Mouse (Mus musculus) heart, embryonic 10.5 days (tissue): ENCODE measurements around the gene Sult1b1. TPM values are rescaled to one million over a fixed set of nuclear protein-coding genes. Genes with fewer than 3 reads are reported as not detected.
"Not testable (repeated sequence)": the region's sequence is repeated elsewhere in the genome, so short reads cannot be mapped to it uniquely, and the experiment has no call there.

Experiments
- DNase-seq: peaks from one replicate; pipeline ENCODE4 v3.0.0-alpha.2; 2017; ENCODE audit warnings: low spot score
- H3K27ac ChIP-seq: fragments of 300-500 bp; sonication (generic); 2 replicates; pipeline ENCODE4 v1.5.1; 2016; ENCODE audit warnings: mild to moderate bottlenecking
- H3K27me3 ChIP-seq: fragments of 300-500 bp; sonication (generic); 2 replicates; pipeline ENCODE4 v1.6.1; 2016; ENCODE audit warnings: mild to moderate bottlenecking; ENCODE audit not compliant: poor library complexity, insufficient read depth, severe bottlenecking
- H3K36me3 ChIP-seq: fragments of 300-500 bp; sonication (generic); 2 replicates; pipeline ENCODE4 v1.6.1; 2016; ENCODE audit warnings: mild to moderate bottlenecking, moderate library complexity
- H3K4me1 ChIP-seq: fragments of 300-500 bp; sonication (generic); 2 replicates; pipeline ENCODE4 v1.6.1; 2016; ENCODE audit warnings: mild to moderate bottlenecking
- H3K4me3 ChIP-seq: fragments of 300-500 bp; sonication (generic); 2 replicates; pipeline ENCODE4 v1.5.1; 2016; ENCODE audit warnings: mild to moderate bottlenecking, moderate library complexity
- H3K9me3 ChIP-seq: fragments of 300-500 bp; sonication (generic); 2 replicates; pipeline ENCODE4 v1.6.1; 2016; ENCODE audit warnings: mild to moderate bottlenecking, moderate library complexity
- WGBS: fragments of 180-500 bp; shearing (Covaris S2); methylation state at CpG from one replicate; pipeline ENCODE4 v1.1.7; 2016; 5-methylcytosine and 5-hydroxymethylcytosine counted together
- polyA plus RNA-seq: library from polyadenylated mRNA; unstranded; fragments of >200 nt; fragmentation: Nextera tagmentation; extraction: Ambion mirVana; gene quantifications from 2 replicates; pipeline ENCODE4 v1.2.1, GENCODE M21; 2016

The Sult1b1 gene
- polyA plus RNA-seq, 1 experiment from 2014 or later: 0.18 TPM

DNA sequence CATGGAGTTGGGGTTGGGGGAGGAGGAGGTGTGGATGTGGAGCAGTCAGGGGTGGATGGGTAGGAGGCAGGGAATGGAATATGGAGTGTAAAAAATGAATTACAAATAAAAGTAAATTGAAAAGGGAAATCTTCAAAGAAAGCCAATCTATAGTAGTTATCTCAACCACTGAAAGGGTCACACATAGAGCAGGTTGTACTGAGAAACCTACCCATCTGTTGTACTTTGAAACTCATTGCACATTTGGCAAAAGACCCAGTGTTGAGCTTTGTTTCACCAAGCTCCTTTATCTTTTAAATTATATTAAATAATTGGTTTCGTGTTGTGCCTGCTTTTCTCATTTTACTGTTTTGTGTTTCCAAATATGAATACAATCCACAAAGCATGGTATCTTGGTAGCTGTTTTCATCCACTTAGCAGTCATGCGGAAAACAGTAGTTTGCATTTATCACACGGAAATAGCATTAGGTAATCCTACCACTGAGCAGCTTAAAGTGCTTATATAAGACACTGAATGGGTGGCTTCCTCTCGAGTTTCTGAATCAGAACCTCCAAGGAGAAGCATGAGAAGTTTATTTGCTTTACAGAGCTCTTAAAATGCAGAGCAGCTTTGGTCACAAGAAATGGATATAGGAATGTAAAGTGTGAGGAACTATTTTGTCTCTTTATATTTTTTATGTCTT lies 32.1 kb downstream of the Sult1b1 start:
- no peaks in the 10 kb centered on the region for H3K9me3 ChIP-seq
- no peak overlapping the region for H3K4me3 ChIP-seq
- DNase-seq: no peak
- no peaks in the 10 kb centered on the region for H3K36me3 ChIP-seq
- no peak overlapping the region for H3K27ac ChIP-seq
- no peaks in the 10 kb centered on the region for H3K27me3 ChIP-seq
- no peaks in the 10 kb centered on the region for H3K4me1 ChIP-seq
- 60% methylated on average over 4 of the region's 4 CpGs for WGBS

DNA sequence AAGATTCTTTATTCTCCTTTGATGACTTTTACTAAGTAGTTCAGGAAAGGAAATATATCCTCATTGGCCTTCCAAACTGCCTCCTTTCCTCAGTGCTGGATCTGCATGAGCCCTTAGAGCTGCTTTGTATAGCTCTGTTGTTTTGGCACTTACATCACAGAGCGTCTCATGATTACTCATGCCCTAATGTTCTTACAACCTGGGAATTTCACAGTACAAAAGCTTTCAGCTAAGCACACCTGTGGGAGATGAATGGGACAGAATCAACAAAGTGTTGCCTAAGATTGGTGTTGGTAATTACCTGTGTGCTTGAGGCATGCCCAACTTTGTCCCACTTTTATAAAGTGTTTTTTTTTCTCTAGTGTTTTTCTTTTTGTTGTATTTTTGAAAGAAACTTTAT lies 35.3 kb downstream of the Sult1b1 start:
- H3K27me3 ChIP-seq: no peaks in the 10 kb centered on the region
- H3K27ac ChIP-seq: no peak overlapping the region
- 68% methylated on average over 1 of the region's 1 CpGs for WGBS
- no peak for DNase-seq
- no peaks in the 10 kb centered on the region for H3K36me3 ChIP-seq
- no peak overlapping the region for H3K4me3 ChIP-seq
- H3K4me1 ChIP-seq: no peaks in the 10 kb centered on the region
- no peaks in the 10 kb centered on the region for H3K9me3 ChIP-seq

DNA sequence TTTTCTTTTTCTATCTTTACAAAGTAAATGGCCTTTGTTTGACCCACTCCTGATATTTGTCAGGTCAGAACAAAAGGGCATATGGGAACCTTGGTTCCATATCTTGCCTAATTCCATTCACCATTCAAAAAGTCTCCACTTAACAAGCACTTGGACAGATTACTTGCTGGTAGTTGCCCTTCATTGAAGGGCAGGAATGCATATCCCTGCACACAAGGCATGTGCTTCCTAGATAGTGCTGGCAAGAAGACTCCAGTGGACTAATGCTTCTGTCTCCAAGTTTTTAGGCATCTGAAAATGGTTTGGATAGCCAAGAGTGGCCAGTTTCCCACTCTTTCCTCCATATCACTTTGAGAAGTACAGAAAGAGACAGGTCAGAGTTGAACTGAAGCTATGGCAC lies 38.7 kb downstream of the Sult1b1 start:
- DNase-seq: no peak
- Histone ChIP-seq H3K9me3 (no peaks in the 10 kb centered on the region), H3K4me1 (no peaks in the 10 kb centered on the region), H3K36me3 (no peaks in the 10 kb centered on the region), H3K4me3 (no peak overlapping the region), H3K27me3 (no peaks in the 10 kb centered on the region), H3K27ac (no peak overlapping the region)

DNA sequence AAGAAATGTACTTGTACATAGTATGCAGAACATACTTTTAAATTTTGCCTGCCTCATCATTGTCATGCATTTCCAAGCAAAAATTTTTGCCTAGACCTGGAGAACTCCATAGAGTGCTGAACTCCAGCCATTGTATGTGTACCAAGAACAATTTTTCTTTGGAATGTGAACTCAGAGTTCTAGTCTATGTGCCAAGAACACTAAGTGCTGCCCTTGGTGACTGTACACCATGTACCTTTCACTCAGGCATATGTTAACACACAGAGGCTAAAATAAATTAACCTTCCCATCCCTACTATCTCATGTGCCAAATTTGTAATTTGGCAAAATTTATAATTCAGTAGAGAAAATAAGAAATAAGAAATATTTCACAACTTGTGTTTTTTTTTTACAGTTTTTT lies 39.1 kb downstream of the Sult1b1 start:
- no peaks in the 10 kb centered on the region for H3K27me3 ChIP-seq
- H3K4me3 ChIP-seq: no peak overlapping the region
- no peaks in the 10 kb centered on the region for H3K4me1 ChIP-seq
- no peaks in the 10 kb centered on the region for H3K9me3 ChIP-seq
- H3K36me3 ChIP-seq: no peaks in the 10 kb centered on the region
- no peak overlapping the region for H3K27ac ChIP-seq
- DNase-seq: no peak

DNA sequence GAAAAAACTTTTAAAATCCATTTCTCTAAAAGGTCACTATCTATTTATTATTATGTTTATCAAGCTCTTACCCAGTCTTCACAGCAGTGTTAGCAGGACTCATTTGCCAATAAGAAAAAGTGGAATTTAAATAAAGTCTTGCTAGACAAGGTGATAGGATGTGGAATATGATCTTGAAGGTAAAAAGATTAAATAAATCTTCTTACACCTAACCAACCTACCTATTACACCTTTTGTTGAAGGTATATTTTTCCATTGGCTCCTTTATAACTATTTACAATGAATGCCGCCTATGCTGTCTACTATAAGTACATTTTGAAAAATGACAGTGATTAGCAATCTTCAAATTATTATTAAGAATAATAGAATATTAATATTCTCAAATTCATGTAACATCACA lies 47.2 kb downstream of the Sult1b1 start, which contains the start of gene Ugt2a1:
Gene Ugt2a1 (minus strand): TSS at position 101 of the 400 bp plus-strand sequence.
- Histone ChIP-seq H3K36me3 (no peaks in the 10 kb centered on the region), H3K4me3 (no peak within 1 kb of the TSS), H3K9me3 (no peaks in the 10 kb centered on the region), H3K4me1 (no peaks in the 10 kb centered on the region), H3K27ac (no peak within 1 kb of the TSS), H3K27me3 (no peaks in the 10 kb centered on the region)
- DNase-seq: no peak
- 80% methylated on average over 1 of the region's 1 CpGs for WGBS

DNA sequence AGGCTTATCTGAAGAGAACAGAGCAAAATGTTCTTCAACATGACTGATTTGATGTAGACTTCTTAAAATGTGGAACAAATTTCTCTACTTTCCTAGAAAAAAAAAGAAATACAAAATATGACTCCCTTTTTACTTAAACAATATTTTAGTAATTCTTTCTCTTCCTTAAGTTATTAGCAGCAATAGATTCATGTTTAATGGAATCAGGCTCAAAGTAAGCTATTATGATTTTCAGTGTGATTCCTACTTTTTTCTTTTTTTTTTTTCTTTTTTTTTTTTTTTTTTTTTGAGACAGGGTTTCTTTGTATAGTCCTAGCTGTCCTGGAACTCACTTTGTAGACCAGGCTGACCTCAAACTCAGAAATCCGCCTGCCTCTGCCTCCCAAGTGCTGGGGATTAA lies 51.3 kb downstream of the Sult1b1 start, which contains the start of gene Gm43638:
Gene Gm43638 (minus strand): TSS at position 101 of the 400 bp plus-strand sequence.
- not testable (repeated sequence) for H3K36me3 ChIP-seq, DNase-seq, H3K4me1 ChIP-seq, H3K9me3 ChIP-seq, H3K27ac ChIP-seq, H3K27me3 ChIP-seq, H3K4me3 ChIP-seq
- 80% methylated on average over 1 of the region's 1 CpGs for WGBS

DNA sequence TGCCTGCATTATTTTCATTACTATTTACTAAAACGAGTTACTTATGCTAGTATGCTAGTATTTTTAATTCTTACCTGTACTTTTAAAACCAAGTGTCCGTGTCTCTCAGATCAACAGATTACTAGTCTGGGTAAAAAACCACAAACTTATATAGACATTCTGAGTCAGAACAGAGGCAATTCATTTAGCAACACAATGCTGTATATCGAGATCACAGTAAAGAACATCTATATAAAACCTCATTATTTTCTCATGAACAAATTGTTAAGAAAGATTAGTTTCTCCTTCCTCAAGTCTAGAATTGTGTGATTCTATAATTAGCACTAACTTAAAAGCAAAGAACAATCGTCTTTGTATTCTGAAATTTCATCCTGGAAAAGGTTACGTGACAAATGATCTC lies 55.8 kb downstream of the Sult1b1 start, which contains the start of gene Ugt2a2:
Gene Ugt2a2 (minus strand): TSS at position 101 of the 400 bp plus-strand sequence.
- Histone ChIP-seq H3K36me3 (no peaks in the 10 kb centered on the region), H3K9me3 (no peaks in the 10 kb centered on the region), H3K27me3 (no peaks in the 10 kb centered on the region), H3K27ac (no peak within 1 kb of the TSS), H3K4me1 (no peaks in the 10 kb centered on the region), H3K4me3 (no peak within 1 kb of the TSS)
- DNase-seq: no peak
- 78% methylated on average over 5 of the region's 5 CpGs for WGBS

Other genes with a start within 250 kb of the Sult1b1 start
- gene Ugt2a3, start 201.0 kb downstream of the Sult1b1 start, polyA plus RNA-seq: not detected in 2 replicates
- gene Ugt2b38, start 114.0 kb downstream of the Sult1b1 start, polyA plus RNA-seq: not detected in 2 replicates
- not detected in 2 replicates for gene Ugt2a2, start 55.9 kb downstream of the Sult1b1 start, polyA plus RNA-seq
- gene Gm43638, start 51.4 kb downstream of the Sult1b1 start, polyA plus RNA-seq: not detected in 2 replicates
- gene Ugt2a1, start 47.3 kb downstream of the Sult1b1 start, polyA plus RNA-seq: not detected in 2 replicates
- not detected in 2 replicates for gene Sult1d1, start 30.8 kb upstream of the Sult1b1 start, polyA plus RNA-seq
- 0.15 TPM in 1 of 2 replicates, not detected in the other for gene Sult1e1, start 53.4 kb upstream of the Sult1b1 start, polyA plus RNA-seq
- gene Csn1s1, start 128.0 kb upstream of the Sult1b1 start, polyA plus RNA-seq: not detected in 2 replicates
- not detected in 2 replicates for gene Csn2, start 161.4 kb upstream of the Sult1b1 start, polyA plus RNA-seq
- gene Csn1s2a, start 236.4 kb upstream of the Sult1b1 start, polyA plus RNA-seq: not detected in 2 replicates